Mouse (Mus musculus) heart, embryonic 16.5 days (tissue): ENCODE data around the gene Dars2. TPM values are rescaled to one million over a fixed set of nuclear protein-coding genes. Genes with fewer than 3 reads are reported as not detected.
A peak's percentile ranks its signal among the peaks of the same experiment; 100 is the strongest.

Experiments used
- ATAC-seq: fragments of 200-750 bp; cut with Nextera tagmentation; replicated peaks from 2 replicates; pipeline ENCODE4 v1.8.0; 2017; ENCODE audit warnings: moderate number of reproducible peaks; ENCODE audit not compliant: insufficient read depth, low FRiP score; ENCODE audit errors: extremely low read depth
- H3K27ac ChIP-seq: fragments of 300-500 bp; sonication (generic); 2 replicates; pipeline ENCODE4 v1.5.1; 2014; ENCODE audit warnings: mild to moderate bottlenecking, low read length, control low read depth, moderate library complexity
- H3K27me3 ChIP-seq: fragments of 300-500 bp; sonication (generic); 2 replicates; pipeline ENCODE4 v1.6.1; 2014; ENCODE audit warnings: low read length, mixed read lengths; ENCODE audit not compliant: control insufficient read depth, insufficient read depth
- H3K36me3 ChIP-seq: fragments of 300-500 bp; sonication (generic); 2 replicates; pipeline ENCODE4 v1.6.1; 2014; ENCODE audit not compliant: control insufficient read depth, insufficient read depth
- H3K4me1 ChIP-seq: fragments of 300-500 bp; sonication (generic); 2 replicates; pipeline ENCODE4 v1.6.1; 2014; ENCODE audit warnings: low read length, mixed read lengths; ENCODE audit not compliant: control insufficient read depth, insufficient read depth
- H3K4me2 ChIP-seq: fragments of 300-500 bp; sonication (generic); 2 replicates; pipeline ENCODE4 v1.6.1; 2014; ENCODE audit warnings: low read depth, mild to moderate bottlenecking, control low read depth, low read length
- H3K4me3 ChIP-seq: fragments of 300-500 bp; sonication (generic); 2 replicates; pipeline ENCODE4 v1.5.1; 2014; ENCODE audit warnings: mild to moderate bottlenecking, control low read depth, low read length
- H3K9ac ChIP-seq: fragments of 300-500 bp; sonication (generic); 2 replicates; pipeline ENCODE4 v1.6.1; 2014; ENCODE audit warnings: low read length, control low read depth
- H3K9me3 ChIP-seq: fragments of 300-500 bp; sonication (generic); replicated peaks from 2 replicates; pipeline ENCODE4 v1.6.1; 2016; ENCODE audit warnings: low read length; ENCODE audit not compliant: control insufficient read depth
- WGBS: fragments of 180-500 bp; shearing (Covaris S2); extraction: QIAGEN DNeasy Blood & Tissue Kit; methylation state at CpG from one replicate; pipeline ENCODE4 v1.1.7; 2014; 5-methylcytosine and 5-hydroxymethylcytosine counted together
- polyA plus RNA-seq: library from polyadenylated mRNA; unstranded; fragments of >200 nt; fragmentation: Nextera tagmentation; extraction: Ambion mirVana; gene quantifications from 2 replicates; pipeline ENCODE4 v1.2.1, GENCODE M21; 2015

The Dars2 gene
- polyA plus RNA-seq, 1 experiment from 2014 or later: 30.9 TPM

DNA sequence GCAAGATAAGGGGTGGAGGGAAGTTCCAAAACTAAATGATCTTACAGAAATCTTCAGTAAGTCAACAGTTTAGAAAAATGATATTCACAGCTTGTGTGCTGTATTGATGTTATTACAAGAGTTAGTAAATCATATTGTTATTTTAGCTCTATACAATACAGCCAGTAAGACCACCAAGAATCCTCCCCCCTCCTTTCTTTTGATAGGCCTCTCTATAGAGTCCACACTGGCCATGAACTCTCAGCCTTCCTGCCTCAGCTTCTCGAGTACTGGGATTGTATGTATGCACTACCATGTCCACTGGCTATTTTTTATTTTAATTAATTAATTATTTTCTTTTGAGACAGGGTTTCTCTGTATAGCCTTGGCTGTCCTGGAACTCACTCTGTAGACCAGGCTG, 7.1 kb downstream of the Dars2 start:
- Histone ChIP-seq H3K36me3 (peaks cover 5% of the 10 kb centered on the region; the same call in 1 of the 2 replicates), H3K4me2 (no peak overlapping the region), H3K27me3 (no peaks in the 10 kb centered on the region), H3K27ac (no peak overlapping the region), H3K9me3 (no peaks in the 10 kb centered on the region), H3K4me3 (no peak overlapping the region), H3K4me1 (no peaks in the 10 kb centered on the region), H3K9ac (no peak overlapping the region)
- no peak for ATAC-seq
- WGBS: 71% methylated on average over 1 of the region's 1 CpGs

DNA sequence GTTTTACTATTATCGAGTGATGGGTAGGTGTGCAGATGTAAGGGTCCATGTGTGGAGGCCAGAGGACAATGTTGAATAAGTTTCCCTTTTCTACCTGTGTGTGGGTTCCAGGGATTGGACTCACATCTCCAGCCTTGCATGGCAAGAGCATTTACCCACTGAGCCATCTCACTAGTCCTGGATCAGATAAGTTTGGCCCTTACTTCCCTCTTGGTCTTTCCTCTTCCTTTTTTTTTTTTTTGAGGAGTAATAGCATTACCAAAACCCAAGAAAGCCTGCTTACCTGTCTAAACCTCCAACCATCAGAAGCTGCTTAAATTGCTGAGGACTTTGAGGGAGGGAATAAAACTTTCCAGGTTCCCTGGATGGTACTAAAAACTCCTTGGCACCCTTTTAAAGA, 13.3 kb downstream of the Dars2 start:
- ATAC-seq: no peak
- Histone ChIP-seq H3K9ac (no peak overlapping the region), H3K4me2 (no peak overlapping the region), H3K27me3 (no peaks in the 10 kb centered on the region), H3K27ac (no peak overlapping the region), H3K4me3 (no peak overlapping the region), H3K9me3 (no peaks in the 10 kb centered on the region), H3K36me3 (peaks cover 18% of the 10 kb centered on the region), H3K4me1 (no peaks in the 10 kb centered on the region)
- 95% methylated on average over 1 of the region's 1 CpGs for WGBS

DNA sequence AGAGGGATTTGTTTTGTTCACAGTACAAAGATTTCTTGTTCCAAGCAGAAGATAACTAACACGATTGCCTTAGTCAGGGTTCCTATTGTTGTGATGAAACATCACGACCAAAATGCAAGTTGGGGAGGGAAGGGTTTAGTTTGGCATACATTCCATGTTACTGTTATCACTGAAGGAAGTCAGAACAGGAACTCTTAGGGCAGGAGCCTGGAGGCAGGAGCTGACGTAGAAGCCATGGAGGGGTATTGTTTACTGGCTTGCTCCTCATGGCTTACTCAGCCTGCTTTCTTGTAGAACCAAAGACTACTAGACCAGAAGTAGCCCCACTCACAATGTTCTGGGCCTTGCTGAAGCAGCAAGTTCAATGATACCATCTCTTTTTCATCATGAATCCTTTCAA, 23.5 kb downstream of the Dars2 start:
- Histone ChIP-seq H3K27ac (peak overlapping the region; percentile 16; the same call in 1 of the 2 replicates), H3K4me3 (no peak overlapping the region)
- 0 out of 2 replicates have a peak, but pooled peaks have one; percentile 37 for ATAC-seq

DNA sequence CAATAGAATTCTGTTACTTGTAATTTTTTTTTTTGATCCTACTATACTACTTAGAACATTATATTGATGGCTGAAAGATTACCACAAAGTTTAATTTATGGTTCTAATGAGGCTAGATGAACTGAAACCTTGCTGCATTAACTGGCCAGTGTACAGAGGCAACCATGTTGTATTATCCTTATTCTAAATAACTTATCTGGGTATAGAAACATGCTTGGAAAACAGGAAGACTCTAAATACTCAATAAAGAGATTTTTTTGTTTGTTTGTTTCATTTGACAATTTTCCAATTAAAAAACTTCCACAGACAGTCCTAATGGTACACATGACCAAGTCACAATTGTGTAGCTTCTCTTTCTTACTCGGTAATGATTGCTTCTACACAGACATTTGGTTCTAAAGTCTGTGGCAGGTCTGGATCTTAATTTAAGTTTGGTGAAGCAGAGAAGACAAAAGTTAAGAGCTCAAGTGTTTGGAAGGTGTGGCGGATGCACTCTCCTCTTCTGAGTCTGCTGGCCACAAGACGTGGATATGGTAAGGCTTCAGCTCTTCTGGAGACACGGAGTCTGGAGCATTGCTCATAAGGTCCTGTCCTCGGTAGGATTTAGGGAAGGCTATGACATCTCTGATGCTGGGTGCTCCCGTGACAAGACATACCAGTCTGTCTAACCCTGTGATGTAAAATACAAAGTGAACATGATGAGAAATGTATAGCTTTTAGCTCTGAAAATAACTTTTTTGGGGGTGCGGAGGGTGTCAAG, 29.0 kb downstream of the Dars2 start:
- peaks cover 13% of the 10 kb centered on the region for H3K4me1 ChIP-seq
- H3K4me3 ChIP-seq: no peak overlapping the region
- WGBS: 90% methylated on average over 7 of the region's 7 CpGs
- no peak overlapping the region for H3K27ac ChIP-seq
- no peaks in the 10 kb centered on the region for H3K27me3 ChIP-seq
- ATAC-seq: no peak
- no peak overlapping the region for H3K9ac ChIP-seq
- no peak overlapping the region for H3K4me2 ChIP-seq
- H3K9me3 ChIP-seq: no peaks in the 10 kb centered on the region
- peaks cover 32% of the 10 kb centered on the region for H3K36me3 ChIP-seq

More for the DNA sequence above, 23.5 kb downstream of the Dars2 start:
- Histone ChIP-seq H3K4me1 (no peaks in the 10 kb centered on the region), H3K9me3 (no peaks in the 10 kb centered on the region), H3K9ac (no peak overlapping the region), H3K4me2 (no peak overlapping the region), H3K36me3 (peaks cover 14% of the 10 kb centered on the region), H3K27me3 (no peaks in the 10 kb centered on the region)
- 74% methylated on average over 3 of the region's 3 CpGs for WGBS

DNA sequence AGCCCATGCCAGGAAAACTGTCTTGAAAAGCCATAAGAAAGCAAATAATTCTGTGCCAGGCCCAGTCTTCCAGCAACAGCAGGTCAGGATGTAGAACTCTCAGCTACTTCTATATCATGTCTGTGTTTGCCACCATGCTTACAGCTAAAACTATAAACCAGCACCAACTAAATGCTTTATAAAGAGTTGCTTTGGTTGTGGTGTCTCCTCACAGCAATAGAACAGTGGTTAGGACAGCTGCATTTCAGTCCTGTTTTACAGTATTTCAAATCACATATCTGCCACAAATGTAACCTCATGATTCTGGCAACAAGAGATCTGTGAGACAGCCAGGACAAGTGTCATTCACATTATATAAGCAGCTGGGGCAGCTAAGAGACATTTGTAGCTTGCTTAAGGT, 29.6 kb downstream of the Dars2 start:
- Histone ChIP-seq H3K27me3 (no peaks in the 10 kb centered on the region), H3K9ac (no peak overlapping the region), H3K27ac (no peak overlapping the region; the same call in 1 of the 2 replicates), H3K36me3 (peaks cover 34% of the 10 kb centered on the region), H3K4me1 (peaks cover 16% of the 10 kb centered on the region), H3K4me3 (no peak overlapping the region), H3K4me2 (no peak overlapping the region), H3K9me3 (no peaks in the 10 kb centered on the region)
- ATAC-seq: no peak

DNA sequence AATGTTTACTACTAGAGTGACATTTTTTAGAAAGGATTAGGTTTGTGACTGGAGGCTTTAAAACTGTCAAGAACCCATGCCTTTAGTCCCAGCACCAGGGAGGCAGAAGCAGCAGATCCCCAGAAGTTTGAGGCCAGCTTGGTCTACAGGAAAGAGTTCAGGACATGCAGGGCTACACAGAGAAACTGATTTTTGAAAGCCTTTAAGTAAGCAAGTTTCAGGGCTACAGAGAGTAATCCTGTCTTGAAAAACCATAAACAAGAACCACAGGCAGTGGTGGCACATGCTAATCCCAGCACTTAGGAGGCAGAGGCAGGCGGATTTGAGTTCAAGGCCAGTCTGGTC, 30.1 kb downstream of the Dars2 start:
- ATAC-seq: no peak
- 33% methylated on average over 1 of the region's 1 CpGs for WGBS
- peaks cover 16% of the 10 kb centered on the region for H3K4me1 ChIP-seq
- no peaks in the 10 kb centered on the region for H3K9me3 ChIP-seq
- peak overlapping the region; percentile 5; the same call in 1 of the 2 replicates for H3K27ac ChIP-seq
- H3K9ac ChIP-seq: no peak overlapping the region
- no peak overlapping the region for H3K4me2 ChIP-seq
- peaks cover 34% of the 10 kb centered on the region for H3K36me3 ChIP-seq
- no peak overlapping the region for H3K4me3 ChIP-seq
- H3K27me3 ChIP-seq: no peaks in the 10 kb centered on the region

DNA sequence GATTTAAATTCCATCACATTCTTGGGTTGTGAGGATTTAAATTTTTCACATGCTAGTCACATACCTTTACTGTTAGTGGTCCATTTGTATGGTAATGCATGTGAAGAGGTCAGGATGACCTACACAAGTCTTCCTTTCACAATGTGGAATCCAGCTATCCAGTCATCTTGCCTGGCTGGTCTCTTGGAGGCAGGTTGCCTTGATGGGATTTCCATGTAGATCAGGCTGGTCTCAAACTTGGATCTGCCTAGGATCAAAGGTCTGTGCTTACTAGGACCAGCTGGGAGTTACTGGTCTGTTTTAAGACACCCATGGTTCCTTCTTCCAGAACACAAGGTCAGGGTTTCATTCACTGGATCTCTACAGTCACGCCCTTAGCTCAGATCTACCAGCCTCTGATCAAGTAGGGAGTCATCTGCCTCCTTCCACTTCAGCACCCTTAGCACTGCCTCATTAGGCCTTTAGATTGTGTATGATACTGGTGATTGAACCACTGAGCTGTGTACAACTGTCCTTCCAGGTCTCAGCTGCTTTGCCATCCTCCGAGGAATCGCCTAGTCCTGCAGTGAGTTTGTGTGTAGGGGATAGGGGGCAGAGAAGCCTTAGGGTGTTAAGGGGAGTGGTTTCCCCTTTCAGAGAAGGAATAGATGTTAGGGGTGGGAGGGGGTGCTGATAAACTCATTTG, 30.6 kb downstream of the Dars2 start:
- WGBS: 25% methylated on average over 3 of the region's 3 CpGs
- Histone ChIP-seq H3K36me3 (peaks cover 34% of the 10 kb centered on the region), H3K4me3 (no peak overlapping the region), H3K4me2 (no peak overlapping the region), H3K27me3 (no peaks in the 10 kb centered on the region), H3K9me3 (no peaks in the 10 kb centered on the region), H3K4me1 (peaks cover 16% of the 10 kb centered on the region), H3K9ac (no peak overlapping the region), H3K27ac (peak overlapping the region; percentile 57)
- ATAC-seq: 0 out of 2 replicates have a peak, but pooled peaks have one; percentile 10

DNA sequence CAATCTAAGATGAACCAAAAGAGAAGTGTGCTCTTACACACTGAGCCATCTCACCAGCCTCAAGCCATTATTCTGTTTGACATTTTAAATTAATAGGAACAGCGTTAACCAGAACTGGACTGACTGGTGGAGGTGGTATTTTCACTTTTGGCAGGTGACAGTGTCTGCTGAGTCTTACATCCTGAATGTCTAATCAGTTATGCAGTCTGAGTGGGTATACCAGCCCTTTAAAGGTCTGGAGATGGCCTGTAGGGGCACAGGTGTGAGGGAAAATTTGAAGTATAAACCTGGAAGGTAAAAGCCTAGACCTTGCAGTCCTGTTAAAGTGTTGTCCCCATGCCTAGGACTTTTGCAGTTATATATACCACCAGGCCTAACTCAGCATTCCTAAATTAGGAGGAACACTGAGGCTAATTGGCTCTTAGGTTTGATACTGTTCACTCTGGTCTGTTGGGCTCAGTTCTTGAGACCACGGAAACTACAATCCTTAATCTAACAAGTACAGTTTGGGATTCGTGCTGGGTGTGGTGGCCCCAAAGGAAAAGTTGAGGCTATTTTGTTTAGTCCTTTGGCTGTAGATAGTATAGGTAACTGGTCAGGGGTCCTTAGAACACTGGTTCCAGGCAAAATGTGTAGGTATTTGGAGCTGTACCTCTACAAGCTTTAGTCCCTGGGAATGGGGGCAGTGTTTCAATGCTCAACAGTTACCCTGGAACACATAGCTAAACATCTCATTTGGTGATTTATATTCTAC, 31.3 kb downstream of the Dars2 start:
- Histone ChIP-seq H3K4me3 (no peak overlapping the region), H3K9me3 (no peaks in the 10 kb centered on the region), H3K9ac (no peak overlapping the region), H3K4me1 (peaks cover 16% of the 10 kb centered on the region), H3K27me3 (no peaks in the 10 kb centered on the region), H3K36me3 (peaks cover 31% of the 10 kb centered on the region), H3K27ac (no peak overlapping the region), H3K4me2 (no peak overlapping the region)
- no peak for ATAC-seq
- WGBS: 20% methylated on average over 3 of the region's 3 CpGs

DNA sequence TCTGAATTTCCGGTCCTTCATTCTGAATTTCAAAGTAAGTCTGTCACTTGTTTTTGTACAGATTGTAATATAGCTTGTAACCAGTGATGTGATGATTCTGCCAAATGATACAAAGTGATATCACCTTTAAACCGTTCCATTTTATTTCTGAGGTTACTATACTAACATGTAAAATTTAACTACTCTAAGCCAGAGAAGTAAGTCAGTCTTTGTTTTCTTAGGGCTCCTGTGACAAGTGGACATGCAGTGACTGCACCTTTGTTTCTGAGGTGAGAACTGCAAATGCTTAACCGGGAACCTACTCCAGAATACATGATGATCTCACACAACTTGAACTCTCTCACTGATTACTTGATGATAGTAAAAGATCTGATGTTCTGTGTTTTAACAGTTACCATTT, 32.5 kb downstream of the Dars2 start:
- peaks cover 22% of the 10 kb centered on the region for H3K4me1 ChIP-seq
- no peaks in the 10 kb centered on the region for H3K27me3 ChIP-seq
- H3K9ac ChIP-seq: no peak overlapping the region
- ATAC-seq: no peak
- H3K9me3 ChIP-seq: no peaks in the 10 kb centered on the region
- H3K4me2 ChIP-seq: peak overlapping the region; percentile 55
- peaks cover 31% of the 10 kb centered on the region for H3K36me3 ChIP-seq
- WGBS: 36% methylated on average over 3 of the region's 3 CpGs
- no peak overlapping the region for H3K4me3 ChIP-seq
- H3K27ac ChIP-seq: no peak overlapping the region
